Mouse (Mus musculus): Measurements from ENCODE around the gene Guca1b. TPM values are rescaled to one million over a fixed set of nuclear protein-coding genes. Genes with fewer than 3 reads are reported as not detected.

The Guca1b gene
- 0.19 TPM in 2 replicates for polyA plus RNA-seq (2015; fragmentation: Nextera tagmentation; extraction: Ambion mirVana)

DNA sequence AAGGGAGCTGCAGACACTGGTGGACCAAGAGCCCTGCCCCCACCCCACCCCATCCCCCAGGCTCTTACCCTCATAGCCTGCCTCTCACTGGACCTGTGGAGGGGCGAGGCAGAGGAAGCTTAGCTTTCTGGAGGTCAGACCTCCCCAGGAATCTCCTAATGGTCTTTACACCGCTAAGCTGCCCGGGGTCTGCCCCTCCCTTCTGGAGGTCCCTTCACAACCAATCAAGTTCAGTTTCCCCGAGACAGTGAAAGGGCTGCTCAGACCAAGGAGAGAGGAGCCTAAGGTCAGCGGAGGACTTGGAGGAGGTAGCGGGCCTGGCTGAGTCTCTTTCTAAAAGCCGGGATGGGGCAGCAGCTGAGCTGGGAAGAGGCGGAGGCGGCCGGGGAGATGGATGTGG is at the start of gene Guca1b:
Guca1b (plus strand) TSS at position 249 of the 400 bp plus-strand sequence.

DNA sequence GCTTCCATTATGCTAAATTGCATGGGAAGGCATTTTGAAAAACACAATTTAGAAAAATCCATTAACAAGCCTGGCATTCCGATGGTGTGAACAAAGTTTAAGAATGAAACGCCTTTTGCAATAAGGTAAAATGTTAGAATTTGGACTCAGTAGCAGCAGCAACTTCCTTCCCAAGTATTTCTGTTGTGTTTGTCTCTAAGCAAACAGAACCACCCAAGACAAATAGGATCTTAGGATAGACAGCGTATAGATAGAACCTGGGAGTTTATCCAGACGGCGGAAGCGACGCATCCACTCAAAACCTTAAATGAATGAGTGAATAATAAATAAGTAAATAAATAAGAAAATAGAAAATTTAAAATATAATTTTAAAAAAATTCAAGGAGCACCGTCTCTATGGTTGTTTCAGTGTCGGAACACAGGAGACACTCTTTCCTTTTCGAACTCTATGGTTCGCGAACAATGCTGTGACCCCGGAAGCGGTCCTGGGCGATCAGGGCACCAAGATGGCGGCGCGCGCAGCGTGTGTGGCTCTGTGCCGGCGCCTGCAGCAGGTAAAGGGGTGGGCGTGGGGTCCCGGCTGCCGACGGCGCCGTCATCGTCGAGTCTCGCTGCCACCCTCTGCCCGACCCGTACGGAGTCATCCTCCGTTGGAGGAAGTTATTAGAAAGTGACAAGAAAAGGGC is 16.6 kb upstream of the Guca1b start, which contains the start of gene Mrps10:
Mrps10 (plus strand) TSS at position 487 of the 686 bp plus-strand sequence.

DNA sequence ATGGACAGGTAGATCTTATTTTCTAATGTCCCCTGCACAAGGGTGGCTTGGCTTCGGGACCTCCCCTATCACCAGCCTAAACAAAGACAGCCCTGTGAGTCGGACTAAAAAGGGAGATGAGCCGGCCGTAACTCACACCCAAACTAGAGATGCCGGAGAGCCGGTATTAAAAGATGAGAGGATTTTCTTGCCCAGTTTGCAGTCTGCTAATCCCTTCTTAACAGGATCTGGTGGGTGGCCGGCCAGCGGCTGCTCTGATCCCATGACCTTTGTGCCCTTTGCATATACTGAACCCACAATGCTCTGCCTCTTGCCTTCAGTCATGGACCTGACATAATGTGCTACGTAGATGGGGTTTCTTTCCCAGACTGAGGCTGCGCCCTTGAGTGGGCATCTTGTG is 15.3 kb downstream of the Guca1b start, which contains the start of gene Guca1a:
Guca1a (minus strand) TSS at position 134 of the 400 bp plus-strand sequence.

DNA sequence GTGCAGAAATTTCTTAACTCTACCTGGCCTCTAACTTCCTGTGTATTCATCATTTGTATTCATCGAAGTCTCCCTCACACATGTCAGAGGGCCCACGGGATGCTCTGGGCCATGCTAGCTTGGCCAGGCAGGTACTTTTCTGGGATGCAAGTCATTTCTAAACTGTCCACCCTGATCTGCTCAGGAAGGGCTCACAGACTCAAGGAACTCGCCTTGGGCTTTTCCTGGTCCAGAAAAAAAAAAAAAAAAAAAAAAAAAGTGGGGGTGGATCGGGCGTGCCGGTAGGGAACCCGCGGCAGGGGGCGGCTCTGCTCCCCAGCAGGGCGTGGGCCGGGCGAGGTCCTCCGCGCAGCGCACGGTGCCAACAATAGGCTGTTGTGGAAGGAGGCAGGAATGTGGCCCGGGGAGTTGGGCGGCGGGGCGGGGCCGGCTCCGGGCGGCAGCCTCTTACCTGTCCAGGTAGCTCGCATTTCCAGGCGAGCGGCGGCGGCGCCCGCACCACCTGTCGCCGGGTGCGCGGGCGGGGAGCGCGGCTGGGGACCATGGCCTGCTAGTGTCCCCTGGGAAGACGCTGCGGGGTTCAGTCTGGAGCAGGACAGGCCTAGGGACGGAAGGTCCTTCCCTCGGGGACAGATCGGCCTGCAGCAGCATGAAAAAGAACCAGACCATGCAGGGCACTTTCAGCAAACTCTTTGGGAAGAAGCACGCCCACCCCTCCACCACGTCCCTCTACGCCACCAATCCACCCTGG is 51.1 kb downstream of the Guca1b start, which contains the start of gene AI661453:
AI661453 (plus strand) TSS at position 460 of the 751 bp plus-strand sequence.

DNA sequence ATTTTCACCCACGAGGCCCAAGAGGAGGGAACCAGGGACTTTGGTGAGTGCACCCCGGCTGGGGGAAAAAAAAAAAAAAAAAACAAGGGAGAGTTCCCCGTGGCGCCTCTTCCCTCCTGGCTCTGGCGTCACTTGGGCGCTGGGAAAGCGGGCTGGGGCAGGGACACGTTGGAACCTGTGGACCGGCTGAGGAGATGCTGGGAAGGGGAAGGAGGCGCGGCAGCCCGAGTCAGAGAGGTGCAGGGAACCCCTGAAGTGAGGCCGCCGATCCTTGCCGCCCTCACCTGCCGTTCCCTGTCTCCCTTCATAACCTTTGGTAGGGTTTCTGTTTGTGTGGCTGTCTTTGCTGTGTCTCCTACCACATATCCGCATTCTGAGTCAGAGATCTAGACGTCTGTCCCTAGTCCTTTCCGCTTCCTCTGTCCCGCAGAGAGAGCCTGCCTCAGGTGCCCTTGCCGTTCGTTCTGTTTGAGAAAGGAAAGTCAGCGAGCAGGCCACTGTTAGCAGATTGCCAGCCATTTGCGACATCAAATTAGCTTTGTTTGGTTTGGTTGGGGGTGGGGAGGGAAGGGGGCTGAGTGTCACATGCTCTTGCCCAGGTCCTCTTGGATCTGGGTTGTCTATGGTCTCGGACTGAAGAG is 51.8 kb downstream of the Guca1b start, which contains the start of gene 1700001C19Rik:
1700001C19Rik (minus strand) TSS at position 470 of the 641 bp plus-strand sequence.

Other genes with a start within 250 kb of the Guca1b start
- 74.0 and 75.2 TPM in 2 replicates for gene Mrps10, start 16.5 kb upstream of the Guca1b start, polyA plus RNA-seq (2015; fragmentation: Nextera tagmentation; extraction: Ambion mirVana)
- gene Guca1a, start 15.2 kb downstream of the Guca1b start, polyA plus RNA-seq (2015; fragmentation: Nextera tagmentation; extraction: Ambion mirVana): 1.8 and 3.5 TPM in 2 replicates
- gene AI661453, start 51.2 kb downstream of the Guca1b start, polyA plus RNA-seq (2015; fragmentation: Nextera tagmentation; extraction: Ambion mirVana): 0.10 and 0.16 TPM in 2 replicates
- gene 1700001C19Rik, start 52.0 kb downstream of the Guca1b start, polyA plus RNA-seq (2015; fragmentation: Nextera tagmentation; extraction: Ambion mirVana): 0.22 and 0.23 TPM in 2 replicates
- 9.2 and 10.5 TPM in 2 replicates for gene Taf8, start 116.9 kb downstream of the Guca1b start, polyA plus RNA-seq (2015; fragmentation: Nextera tagmentation; extraction: Ambion mirVana)
- gene Ccnd3, start 119.7 kb downstream of the Guca1b start, polyA plus RNA-seq (2015; fragmentation: Nextera tagmentation; extraction: Ambion mirVana): 402 and 432 TPM in 2 replicates
- gene Bysl, start 226.1 kb downstream of the Guca1b start, polyA plus RNA-seq (2015; fragmentation: Nextera tagmentation; extraction: Ambion mirVana): 17.0 and 18.7 TPM in 2 replicates
- gene Med20, start 226.2 kb downstream of the Guca1b start, polyA plus RNA-seq (2015; fragmentation: Nextera tagmentation; extraction: Ambion mirVana): 21.2 and 22.4 TPM in 2 replicates
- gene Gm20517, start 226.2 kb downstream of the Guca1b start, polyA plus RNA-seq (2015; fragmentation: Nextera tagmentation; extraction: Ambion mirVana): 1.2 and 1.5 TPM in 2 replicates
- 1.6 and 1.8 TPM in 2 replicates for gene Usp49, start 245.3 kb downstream of the Guca1b start, polyA plus RNA-seq (2015; fragmentation: Nextera tagmentation; extraction: Ambion mirVana)

All from skeletal muscle tissue, postnatal 0 days (tissue).